Mouse (Mus musculus) thymus, adult 2 months (tissue): ENCODE measurements at regions not wholly inside any gene's neighbourhood (a gene's known extent, or its start where the extent isn't known, plus 50 kb on each side); places are given as distances from the start of the nearest gene placed in this dataset.

ENCODE experiments used
- CTCF ChIP-seq: fragments of 200-500 bp; IDR thresholded peaks from 2 replicates; pipeline ENCODE4 v1.5.1; 2012; ENCODE audit warnings: mild to moderate bottlenecking, control low read depth, low read length, moderate library complexity, borderline replicate concordance; ENCODE audit not compliant: control insufficient read depth, poor library complexity, insufficient read depth; ENCODE audit errors: extremely low read depth
- POLR2A ChIP-seq: fragments of 200-500 bp; IDR thresholded peaks from 2 replicates; pipeline ENCODE4 v1.6.1; 2012; ENCODE audit warnings: mild to moderate bottlenecking, low read length, control low read depth, moderate library complexity; ENCODE audit not compliant: control insufficient read depth, poor library complexity, insufficient read depth; ENCODE audit errors: extremely low read depth

DNA sequence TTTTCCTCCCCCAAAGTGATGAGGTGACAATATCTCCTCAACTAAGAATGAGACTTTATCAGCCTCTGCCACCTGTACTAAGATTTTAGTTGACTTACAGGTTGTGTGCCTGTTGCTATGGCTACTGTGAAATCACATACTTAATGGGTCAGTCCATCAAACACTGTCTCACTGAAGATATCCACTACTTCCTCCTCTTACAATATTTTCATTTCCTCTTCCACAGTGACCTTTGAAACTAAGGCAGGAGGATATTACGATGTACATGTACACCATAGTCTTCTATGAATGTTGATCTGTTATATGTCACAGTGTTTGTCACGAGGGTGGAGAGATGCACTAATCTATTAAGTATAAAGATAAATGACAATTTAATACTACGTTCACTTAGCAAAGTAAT is 212.4 kb upstream of the Dab2 start:
- no peak for TF ChIP-seq POLR2A
- TF ChIP-seq CTCF: no peak
